Comparison of ENCODE assay signal across 8 mouse cellular contexts in genomic region chr1:53909118-53909517, GRCm38 (mm10).
DNase-seq lines count a peak whose midpoint lies in the region; ATAC-seq and TF ChIP-seq lines count a peak whose summit lies in the region.
"Had no signal": no experiment of that assay in that cellular context is flagged by ENCODE, and none has a peak within 500 bp of the region (broad histone marks: within the 10 kb centered on the region; RNA-seq: fewer than 3 reads in every experiment).

No protein-coding gene starts in this region.

- no peaks in the 10 kb centered on the region for H3K79me2 ChIP-seq in CH12.LX (replicated peaks; ENCODE audit: control insufficient read depth, extremely low read depth, insufficient read depth, poor library complexity, severe bottlenecking)

- peaks cover 0 to 3% of the 10 kb centered on the region in 2 experiments; a peak in 1 of 4 replicates for H3K4me1 ChIP-seq in CH12.LX (ENCODE audit: control insufficient read depth in 1 of 2, insufficient read depth in 2 of 2)
- no peaks in the 10 kb centered on the region for H3K4me1 ChIP-seq in hindbrain, embryonic 14.5 days (replicated peaks; ENCODE audit: control insufficient read depth, insufficient read depth, low read length)

- H3K4me2 ChIP-seq in CH12.LX (ENCODE audit: insufficient read depth, low read depth, poor library complexity, severe bottlenecking), result no peak overlapping the region
- H3K4me2 ChIP-seq in hindbrain, embryonic 14.5 days (replicated peaks), result no peak overlapping the region
- H3K4me2 ChIP-seq: heart, embryonic 13.5 days had no signal

- no peak overlapping the region for H3K9ac ChIP-seq in CH12.LX (ENCODE audit: insufficient read depth, low read depth)
- no peak overlapping the region for H3K9ac ChIP-seq in hindbrain, embryonic 14.5 days
- H3K9ac ChIP-seq: heart, embryonic 13.5 days had no signal

- H3K9me3 ChIP-seq in CH12.LX (replicated peaks; ENCODE audit: low read length), result no peaks in the 10 kb centered on the region
- H3K9me3 ChIP-seq in hindbrain, embryonic 14.5 days (ENCODE audit: control insufficient read depth, low read length), result no peaks in the 10 kb centered on the region
- H3K9me3 ChIP-seq: heart, embryonic 13.5 days had no signal

- H3K4me3 ChIP-seq in CH12.LX (replicated peaks in 1 of 3; ENCODE audit: low read depth in 2 of 3, low read length in 2 of 3, poor library complexity in 1 of 3), result no peak overlapping the region
- no peak overlapping the region for H3K4me3 ChIP-seq in hindbrain, embryonic 14.5 days (replicated peaks; ENCODE audit: low read length)
- H3K4me3 ChIP-seq: heart, embryonic 13.5 days had no signal

- dilution Hi-C loops in CH12.LX (cut with MboI; ENCODE audit: extremely low pct_ligation_motif_present, extremely low pct_unique_long_range_greater_than_20kb, low sequenced_read_pairs), result no loop called here

- WGBS in hindbrain, embryonic 14.5 days, result 9% methylated on average over 3 of the region's 3 CpGs

- DNase-seq in kidney, postnatal 14 days, result peak; percentile 23
- DNase-seq in kidney, adult 18-20 months, result no peak
- peak; percentile 73 for DNase-seq in CH12.LX (ENCODE audit: extremely low read depth)
- DNase-seq in ZHBTc4 (ENCODE audit: low read depth, low spot score), result peak; percentile 62
- peak; percentile 78 for DNase-seq in hindbrain, embryonic 14.5 days (ENCODE audit: low spot score)
- DNase-seq in right cerebral cortex, postnatal 10 days (ENCODE audit: low spot score in 2 of 2), result no peak

- no peak for TF ChIP-seq POLR2A in CH12.LX (IDR thresholded peaks at IDR 0.05; ENCODE audit: low read depth, low read length)

- peak; percentile 81 for TF ChIP-seq RAD21 in CH12.LX (IDR thresholded peaks at IDR 0.05; ENCODE audit: low read depth, low read length)

- H3K27me3 ChIP-seq in CH12.LX (replicated peaks), result no peaks in the 10 kb centered on the region
- H3K27me3 ChIP-seq in hindbrain, embryonic 14.5 days (ENCODE audit: control insufficient read depth, insufficient read depth, low read length), result no peaks in the 10 kb centered on the region
- H3K27me3 ChIP-seq: heart, embryonic 13.5 days had no signal

- in situ Hi-C loops in CH12.LX (cut with MboI; ENCODE audit: low pct_ligation_motif_present, low pct_unique_long_range_greater_than_20kb, low sequenced_read_pairs), result loop anchor here (25.0 kb wide), 1 partner anchor 428 kb away; no protein-coding TSS in a partner anchor

- ATAC-seq in hindbrain, embryonic 14.5 days (ENCODE audit: low FRiP score), result peak; percentile 77; the same call in 1 of the 2 replicates
- peak; percentile 82 for ATAC-seq in neutrophil, adult 5-6 weeks (ENCODE audit: extremely low read depth, insufficient number of reproducible peaks, low FRiP score, poor library complexity, severe bottlenecking)

- TF ChIP-seq EP300 in CH12.LX (IDR thresholded peaks at IDR 0.05; ENCODE audit: low read length), result no peak

- H3K36me3 ChIP-seq in CH12.LX (replicated peaks in 1 of 2; ENCODE audit: control insufficient read depth in 1 of 2, insufficient read depth in 1 of 2, low read length in 1 of 2), result no peaks in the 10 kb centered on the region
- peaks cover 13% of the 10 kb centered on the region for H3K36me3 ChIP-seq in hindbrain, embryonic 14.5 days (replicated peaks; ENCODE audit: control insufficient read depth, insufficient read depth)

- peak; percentile 65 to 80; a peak in 3 of 4 replicates for TF ChIP-seq CTCF in CH12.LX (conservative IDR thresholded peaks at IDR 0.05 in 1 of 2, IDR thresholded peaks at IDR 0.05 in 1 of 2; ENCODE audit: low read depth in 2 of 2, low read length in 2 of 2)

- H3K27ac ChIP-seq in CH12.LX (ENCODE audit: insufficient read depth, low read depth), result no peak overlapping the region
- no peak overlapping the region for H3K27ac ChIP-seq in hindbrain, embryonic 14.5 days

TF ChIP-seq in CH12.LX, 34 proteins besides CTCF, POLR2A, EP300 and RAD21:
- TF ChIP-seq KAT2A (IDR thresholded peaks at IDR 0.05; ENCODE audit: insufficient replicate concordance, low read length), result no peak
- TF ChIP-seq IRF4 (IDR thresholded peaks at IDR 0.05; ENCODE audit: low read depth, low read length), result no peak
- peak; percentile 71 for TF ChIP-seq SMC3 (IDR thresholded peaks at IDR 0.05; ENCODE audit: low read depth, low read length)
TF ChIP-seq in CH12.LX: peak in this region for 1.

Comparison
In these comparisons a context has a peak if more than half of its experiments do, and no peak if none do; other contexts are left out.
1. DNase-seq: peak in kidney, postnatal 14 days (single experiment), CH12.LX (single experiment), ZHBTc4 (single experiment) and hindbrain, embryonic 14.5 days (single experiment); none in kidney, adult 18-20 months (single experiment) and right cerebral cortex, postnatal 10 days (0 of 2).